Mouse (Mus musculus): ENCODE data around the gene Cyp26c1. TPM values are rescaled to one million over a fixed set of nuclear protein-coding genes. Genes with fewer than 3 reads are reported as not detected.

The Cyp26c1 gene
- total RNA-seq (2021) = not detected

- intact Hi-C loops (cut with DNase I) = no loop called here
- DNase-seq = no peak
Measured at GRCm38 (mm10) chr19:37685281-37685680, at the start of gene Cyp26c1. Cyp26c1 (plus strand) TSS chr19:37685581.

GRCm38 (mm10) chr19:37647994-37648393 is 37.4 kb upstream of the Cyp26c1 start:
- intact Hi-C loops (cut with DNase I) = no loop called here
- DNase-seq = no peak

- no peak for DNase-seq
- intact Hi-C loops (cut with DNase I) = no loop called here
Measured at GRCm38 (mm10) chr19:37650526-37650925, 34.9 kb upstream of the Cyp26c1 start.

GRCm38 (mm10) chr19:37654012-37654411 is 31.4 kb upstream of the Cyp26c1 start:
- intact Hi-C loops (cut with DNase I) = no loop called here

GRCm38 (mm10) chr19:37656441-37656840 is 28.9 kb upstream of the Cyp26c1 start:
- DNase-seq = no peak
- intact Hi-C loops (cut with DNase I) = no loop called here

More at GRCm38 (mm10) chr19:37654012-37654411, 31.4 kb upstream of the Cyp26c1 start:
- DNase-seq = no peak

GRCm38 (mm10) chr19:37665256-37665655 is 20.1 kb upstream of the Cyp26c1 start:
- DNase-seq = no peak
- intact Hi-C loops (cut with DNase I) = no loop called here

GRCm38 (mm10) chr19:37667855-37668594 is 17.4 kb upstream of the Cyp26c1 start:
- intact Hi-C loops (cut with DNase I) = no loop called here
- no peak for DNase-seq

- intact Hi-C loops (cut with DNase I) = no loop called here
- no peak for DNase-seq
Measured at GRCm38 (mm10) chr19:37668657-37669056, 16.7 kb upstream of the Cyp26c1 start.

GRCm38 (mm10) chr19:37669486-37669885 is 15.9 kb upstream of the Cyp26c1 start:
- no peak for DNase-seq
- intact Hi-C loops (cut with DNase I) = no loop called here

- intact Hi-C loops (cut with DNase I) = no loop called here
- no peak for DNase-seq
Measured at GRCm38 (mm10) chr19:37673393-37673792, 12.0 kb upstream of the Cyp26c1 start.

GRCm38 (mm10) chr19:37686347-37686746 is 966 bp downstream of the Cyp26c1 start:
- intact Hi-C loops (cut with DNase I) = no loop called here
- no peak for DNase-seq

- no peak for DNase-seq
- intact Hi-C loops (cut with DNase I) = no loop called here
Measured at GRCm38 (mm10) chr19:37686941-37687850, 1.8 kb downstream of the Cyp26c1 start.

- DNase-seq = no peak
- intact Hi-C loops (cut with DNase I) = no loop called here
Measured at GRCm38 (mm10) chr19:37689478-37689877, 4.1 kb downstream of the Cyp26c1 start.

GRCm38 (mm10) chr19:37690716-37691115 is 5.3 kb downstream of the Cyp26c1 start:
- no peak for DNase-seq
- intact Hi-C loops (cut with DNase I) = no loop called here

GRCm38 (mm10) chr19:37692879-37693278 is 7.5 kb downstream of the Cyp26c1 start:
- DNase-seq = no peak
- intact Hi-C loops (cut with DNase I) = no loop called here

GRCm38 (mm10) chr19:37695146-37695545 is 9.8 kb downstream of the Cyp26c1 start:
- intact Hi-C loops (cut with DNase I) = no loop called here
- DNase-seq = no peak

- intact Hi-C loops (cut with DNase I) = no loop called here
- DNase-seq = no peak
Measured at GRCm38 (mm10) chr19:37695762-37696602, 10.6 kb downstream of the Cyp26c1 start.

- no peak for DNase-seq
- intact Hi-C loops (cut with DNase I) = no loop called here
Measured at GRCm38 (mm10) chr19:37696603-37697334, 11.4 kb downstream of the Cyp26c1 start.

GRCm38 (mm10) chr19:37697335-37697636 is 11.9 kb downstream of the Cyp26c1 start:
- no peak for DNase-seq
- intact Hi-C loops (cut with DNase I) = no loop called here

GRCm38 (mm10) chr19:37697651-37698272 is 12.4 kb downstream of the Cyp26c1 start, which contains the start of gene Cyp26a1:
Cyp26a1 (plus strand) TSS chr19:37697798.
- intact Hi-C loops (cut with DNase I) = no loop called here
- no peak for DNase-seq
